Mouse (Mus musculus) left cerebral cortex, adult 2 months (tissue): ENCODE results near the gene Umodl1. TPM values are rescaled to one million over a fixed set of nuclear protein-coding genes. Genes with fewer than 3 reads are reported as not detected.

ENCODE experiments used
- DNase-seq, 2 experiments: peaks; one replicate each; pipeline ENCODE4 v3.0.0; 2021 to 2022; ENCODE audit warnings: low spot score in 2 of 2, mixed read lengths in 1 of 2; ENCODE audit errors: extremely low spot score in 1 of 2
- H3K27ac ChIP-seq: fragments of 200-600 bp; 2 replicates; pipeline ENCODE4 v1.8.1; 2022
- H3K4me3 ChIP-seq: fragments of 200-600 bp; 2 replicates; pipeline ENCODE4 v1.8.1; 2022
- CTCF ChIP-seq: fragments of 200-600 bp; IDR thresholded peaks from 2 replicates; pipeline ENCODE4 v1.8.1; 2022; ENCODE audit warnings: antibody characterized with exemption, mild to moderate bottlenecking, moderate library complexity
- intact Hi-C: fragments of 180-260 bp; cut with DNase I; formaldehyde crosslinking; loops from one replicate; pipeline ENCODE4 v1.15.1; 2025
- total RNA-seq, 2 experiments: library from RNA; stranded (reverse); gene quantifications; 2 replicates each; pipeline ENCODE4 v1.2.3; 2021

The Umodl1 gene
- total RNA-seq, 2 experiments from 2014 or later = 0.14 to 0.16 TPM

GRCm38 (mm10) chr17:31005284-31005683 is 50.8 kb downstream of the Umodl1 start:
- no peak for TF ChIP-seq CTCF
- intact Hi-C loops = no loop called here
- no peak for DNase-seq

DNA sequence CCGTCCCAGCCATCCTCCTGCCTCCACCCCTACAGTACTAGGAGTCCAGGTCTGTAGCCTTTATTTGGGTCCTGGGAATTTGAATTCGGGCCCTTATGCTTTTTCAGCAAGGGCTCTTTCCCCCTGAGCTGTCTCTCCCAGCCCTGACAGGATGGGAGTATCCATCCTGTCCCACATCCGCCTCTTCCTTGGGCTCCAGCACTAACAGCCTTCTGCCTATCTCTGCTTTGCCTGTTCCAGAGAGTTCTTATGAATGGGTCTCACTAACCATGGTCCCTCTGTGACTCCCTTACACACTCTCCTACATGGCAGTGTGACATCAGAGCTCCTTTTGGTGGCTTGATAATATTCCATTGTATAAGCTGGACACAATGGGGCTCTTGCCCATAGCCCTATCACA is 52.9 kb downstream of the Umodl1 start:
- TF ChIP-seq CTCF = no peak
- Histone ChIP-seq H3K27ac (no peak overlapping the region), H3K4me3 (no peak overlapping the region)
- no peak for DNase-seq
- intact Hi-C loops = no loop called here

More at GRCm38 (mm10) chr17:31005284-31005683, 50.8 kb downstream of the Umodl1 start:
- Histone ChIP-seq H3K27ac (no peak overlapping the region), H3K4me3 (no peak overlapping the region)

- intact Hi-C loops = no loop called here
Observed at GRCm38 (mm10) chr17:31008416-31008815, 54.0 kb downstream of the Umodl1 start.

DNA sequence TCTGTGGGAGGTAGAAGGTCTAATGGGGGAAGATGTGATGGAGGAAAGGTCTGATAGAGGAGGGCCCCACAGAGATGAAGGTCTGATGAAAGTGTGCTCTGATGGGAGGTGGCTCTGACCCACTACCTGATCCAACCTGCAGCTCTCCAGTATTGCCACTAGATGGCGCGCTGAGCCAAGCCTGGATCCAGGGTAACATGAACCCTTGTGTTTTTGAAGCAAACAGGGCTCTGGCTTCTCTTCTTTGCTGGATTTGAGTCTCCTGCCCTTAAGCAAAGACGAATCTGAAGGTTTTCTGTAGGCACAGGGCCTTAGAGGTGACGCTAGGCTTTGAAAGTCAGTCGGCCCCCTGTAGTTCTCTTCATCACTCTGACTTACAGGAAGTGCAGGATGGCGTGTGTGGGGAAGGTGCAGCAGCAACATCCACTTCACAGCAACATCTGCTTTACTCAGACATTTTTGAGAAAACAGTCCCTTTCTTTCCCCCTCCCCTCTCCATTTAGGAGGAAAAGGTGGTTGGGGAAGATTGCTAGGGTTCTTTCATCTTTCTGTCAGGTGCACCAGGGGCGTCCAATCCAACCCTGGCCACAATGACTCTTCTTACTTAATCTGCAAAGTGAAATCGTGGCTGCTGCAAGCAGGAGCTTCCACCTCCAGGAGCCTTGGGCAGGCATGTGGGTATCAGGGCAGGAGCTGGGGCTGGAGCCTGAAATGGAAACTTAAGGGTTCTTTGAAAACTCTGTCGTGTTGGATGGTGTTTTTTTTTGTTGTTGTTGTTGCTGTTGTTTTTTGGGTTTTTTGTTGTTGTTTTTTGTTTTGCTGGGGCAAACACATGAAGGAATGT is 57.3 kb downstream of the Umodl1 start:
- TF ChIP-seq CTCF = peak; percentile 92
- no peak overlapping the region for H3K27ac ChIP-seq
- no peak overlapping the region for H3K4me3 ChIP-seq
- peak; percentile 25 to 46 for DNase-seq
- intact Hi-C loops = loop anchor here (1.0 to 5.0 kb wide), 4 partner anchors 108 to 481 kb away; partner anchors contain the start of gene Rsph1

More at GRCm38 (mm10) chr17:31008416-31008815, 54.0 kb downstream of the Umodl1 start:
- no peak for DNase-seq
- Histone ChIP-seq H3K4me3 (no peak overlapping the region), H3K27ac (no peak overlapping the region)
- no peak for TF ChIP-seq CTCF

DNA sequence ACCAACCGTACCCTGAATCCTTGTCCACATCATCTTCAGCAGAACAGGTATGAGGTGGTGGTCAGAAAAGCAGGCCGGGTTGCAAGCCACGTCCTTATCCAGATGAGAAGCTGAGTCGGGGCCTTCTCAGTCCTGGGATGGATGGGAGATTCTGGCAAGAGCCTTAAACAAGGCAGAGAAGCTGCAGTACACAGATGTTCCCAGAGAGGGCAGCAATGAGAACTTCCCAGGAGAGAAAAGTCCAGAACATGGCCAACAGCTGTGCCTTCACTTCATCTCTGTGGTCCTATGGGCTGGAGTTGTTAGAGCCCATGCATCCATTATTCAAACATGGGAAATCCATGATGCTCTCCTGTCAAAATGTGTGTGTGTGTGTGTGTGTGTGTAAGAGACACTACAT is 63.8 kb downstream of the Umodl1 start:
- intact Hi-C loops = loop anchor here (2.0 kb wide), 2 partner anchors 101 to 169 kb away; no protein-coding TSS in a partner anchor
- peak; percentile 48 to 49 for DNase-seq

GRCm38 (mm10) chr17:31019505-31019904 is 65.1 kb downstream of the Umodl1 start:
- intact Hi-C loops = loop anchor here (1.0 to 2.0 kb wide), 3 partner anchors 39 to 167 kb away; no protein-coding TSS in a partner anchor
- peak; percentile 91 for TF ChIP-seq CTCF
- peak; percentile 60 to 64 for DNase-seq
- Histone ChIP-seq H3K4me3 (no peak overlapping the region), H3K27ac (no peak overlapping the region)

More for the DNA sequence above, 63.8 kb downstream of the Umodl1 start:
- Histone ChIP-seq H3K27ac (no peak overlapping the region), H3K4me3 (no peak overlapping the region)
- TF ChIP-seq CTCF = peak; percentile 66

DNA sequence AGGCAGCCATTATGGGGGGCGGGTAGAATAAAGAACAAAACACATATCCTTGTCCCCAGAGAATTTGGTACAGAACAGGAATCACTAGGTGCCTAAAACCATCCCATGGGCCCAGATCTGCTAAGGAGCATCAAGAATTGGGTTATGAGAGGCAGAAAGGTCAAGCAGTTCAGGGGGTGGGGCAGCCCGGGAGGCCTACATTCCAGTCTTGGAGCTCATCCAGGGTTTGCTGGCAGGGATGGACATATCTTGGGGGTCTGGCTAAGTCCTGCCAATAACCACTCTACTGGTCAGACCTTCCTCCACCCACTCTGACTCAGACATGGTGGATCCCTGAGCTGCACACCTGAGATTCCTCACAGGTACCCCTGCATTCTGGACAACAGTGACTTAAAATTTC is 65.6 kb downstream of the Umodl1 start:
- H3K27ac ChIP-seq = no peak overlapping the region
- no peak overlapping the region for H3K4me3 ChIP-seq
- DNase-seq = no peak
- intact Hi-C loops = no loop called here
- no peak for TF ChIP-seq CTCF

DNA sequence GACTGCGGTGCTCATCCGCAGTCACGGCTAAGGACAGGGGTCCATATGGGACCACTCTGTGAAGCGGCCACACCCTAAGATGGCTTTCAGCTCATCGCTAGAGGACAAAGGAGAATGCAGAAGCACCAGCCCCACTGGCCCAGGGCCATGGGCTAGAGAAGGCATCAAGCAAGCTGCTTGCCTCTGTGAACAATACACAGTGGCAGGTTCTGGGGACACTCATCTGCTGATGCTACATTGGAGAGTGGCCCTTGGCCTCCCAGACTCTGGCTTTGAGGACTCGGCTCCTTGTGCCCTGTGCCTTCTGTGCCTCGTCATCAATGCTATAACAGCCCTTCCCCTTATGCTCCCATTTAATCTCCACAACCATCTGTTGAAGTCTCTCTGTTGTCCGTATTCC is 66.8 kb downstream of the Umodl1 start:
- H3K27ac ChIP-seq = no peak overlapping the region
- DNase-seq = no peak
- intact Hi-C loops = no loop called here
- H3K4me3 ChIP-seq = no peak overlapping the region
- no peak for TF ChIP-seq CTCF

- TF ChIP-seq CTCF = no peak
- Histone ChIP-seq H3K27ac (peak overlapping the region; percentile 44; the same call in 1 of the 2 replicates), H3K4me3 (no peak overlapping the region)
- intact Hi-C loops = no loop called here
- DNase-seq = no peak
Observed at GRCm38 (mm10) chr17:31024125-31024781, 69.8 kb downstream of the Umodl1 start.

- intact Hi-C loops = no loop called here
- Histone ChIP-seq H3K27ac (peak overlapping the region; percentile 44; the same call in 1 of the 2 replicates), H3K4me3 (no peak overlapping the region)
- no peak for TF ChIP-seq CTCF
- DNase-seq = no peak
Observed at GRCm38 (mm10) chr17:31024782-31025125, 70.3 kb downstream of the Umodl1 start.

DNA sequence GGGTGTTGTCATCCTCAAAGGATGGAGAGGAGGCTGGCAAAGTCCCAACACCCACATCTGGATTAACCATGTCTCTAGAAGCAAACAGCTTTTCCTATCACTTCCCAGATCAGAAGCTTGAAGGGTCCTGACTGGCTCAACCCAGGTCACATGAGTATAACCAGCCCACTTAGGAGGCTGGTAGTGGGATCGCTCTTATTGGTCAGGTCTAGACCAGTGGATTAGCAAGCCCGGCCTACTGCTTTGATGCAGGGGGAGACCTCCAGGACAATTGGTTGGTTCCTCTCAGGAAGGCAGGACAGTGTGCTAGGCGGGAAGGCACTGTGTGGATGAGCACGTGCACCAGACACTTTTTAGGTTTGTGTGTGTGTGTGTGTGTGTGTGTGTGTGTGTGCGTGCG is 72.5 kb downstream of the Umodl1 start:
- TF ChIP-seq CTCF = no peak
- DNase-seq = no peak
- Histone ChIP-seq H3K27ac (no peak overlapping the region), H3K4me3 (no peak overlapping the region)
- intact Hi-C loops = no loop called here

- intact Hi-C loops = no loop called here
- no peak overlapping the region for H3K4me3 ChIP-seq
- TF ChIP-seq CTCF = no peak
- H3K27ac ChIP-seq = peak overlapping the region; percentile 8
- no peak for DNase-seq
Observed at GRCm38 (mm10) chr17:31027723-31028122, 73.3 kb downstream of the Umodl1 start.
